Mouse (Mus musculus) kidney, postnatal 0 days (tissue): ENCODE data around the gene Cstb. TPM values are rescaled to one million over a fixed set of nuclear protein-coding genes. Genes with fewer than 3 reads are reported as not detected.
A peak's percentile ranks its signal among the peaks of the same experiment; 100 is the strongest.

Source experiments
- ATAC-seq: fragments of 200-750 bp; cut with Nextera tagmentation; replicated peaks from 2 replicates; pipeline ENCODE4 v1.8.0; 2017; ENCODE audit warnings: low read depth, moderate number of reproducible peaks, moderate TSS enrichment, moderate library complexity; ENCODE audit not compliant: low FRiP score
- DNase-seq: peaks from one replicate; pipeline ENCODE4 v3.0.0-alpha.2; 2016; ENCODE audit warnings: low spot score
- H3K27ac ChIP-seq: fragments of 300-500 bp; sonication (generic); 2 replicates; pipeline ENCODE4 v1.5.1; 2014; ENCODE audit warnings: mild to moderate bottlenecking
- H3K27me3 ChIP-seq: fragments of 300-500 bp; sonication (generic); 2 replicates; pipeline ENCODE4 v1.6.1; 2014; ENCODE audit warnings: low read length, mixed read lengths; ENCODE audit not compliant: insufficient read depth
- H3K36me3 ChIP-seq: fragments of 300-500 bp; sonication (generic); 2 replicates; pipeline ENCODE4 v1.6.1; 2014; ENCODE audit warnings: low read length, mixed read lengths; ENCODE audit not compliant: insufficient read depth
- H3K4me1 ChIP-seq: fragments of 300-500 bp; sonication (generic); replicated peaks from 2 replicates; pipeline ENCODE4 v1.6.1; 2014; ENCODE audit warnings: antibody characterized with exemption, low read length, mixed read lengths; ENCODE audit not compliant: insufficient read depth
- H3K4me2 ChIP-seq: fragments of 300-500 bp; sonication (generic); 2 replicates; pipeline ENCODE4 v1.6.1; 2014; ENCODE audit warnings: mild to moderate bottlenecking, low read length, moderate library complexity, mixed read lengths
- H3K4me3 ChIP-seq: fragments of 300-500 bp; sonication (generic); replicated peaks from 2 replicates; pipeline ENCODE4 v1.5.1; 2014; ENCODE audit warnings: low read depth, low read length
- H3K9ac ChIP-seq: fragments of 300-500 bp; sonication (generic); 2 replicates; pipeline ENCODE4 v1.6.1; 2014; ENCODE audit warnings: low read depth, low read length
- H3K9me3 ChIP-seq: fragments of 300-500 bp; sonication (generic); replicated peaks from 2 replicates; pipeline ENCODE4 v1.6.1; 2016; ENCODE audit warnings: low read length, inconsistent platforms, mixed read lengths
- CTCF ChIP-seq: IDR thresholded peaks from 2 replicates; pipeline ENCODE4 v1.5.1; 2016; ENCODE audit warnings: antibody characterized with exemption, low read depth, mild to moderate bottlenecking, moderate library complexity
- WGBS: fragments of 180-500 bp; shearing (Covaris S2); extraction: QIAGEN DNeasy Blood & Tissue Kit; methylation state at CpG from one replicate; pipeline ENCODE4 v1.1.7; 2014; 5-methylcytosine and 5-hydroxymethylcytosine counted together
- polyA plus RNA-seq: library from polyadenylated mRNA; unstranded; fragments of >200 nt; fragmentation: Nextera tagmentation; extraction: Ambion mirVana; gene quantifications from 2 replicates; pipeline ENCODE4 v1.2.1, GENCODE M21; 2015

The Cstb gene
- polyA plus RNA-seq, 1 experiment from 2014 or later = 433 TPM

DNA sequence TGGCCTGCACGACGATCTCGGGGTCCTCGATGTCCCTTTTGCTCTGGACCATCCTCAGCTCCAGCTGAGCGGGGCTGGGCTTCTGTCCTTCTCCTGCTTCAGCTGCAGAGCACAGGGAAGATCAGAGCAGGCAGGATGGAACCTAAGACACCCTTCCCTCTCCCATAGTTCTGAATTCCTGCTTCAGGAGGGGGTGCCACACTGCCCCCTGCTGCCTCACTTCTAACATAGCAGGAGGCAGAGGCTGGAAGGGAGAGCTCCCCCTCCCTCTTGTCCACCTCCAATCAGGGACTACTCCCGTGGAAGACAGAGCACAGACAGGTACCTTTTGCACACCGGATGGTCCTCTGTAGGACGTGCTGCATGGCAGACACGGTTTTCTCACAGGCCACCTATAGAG lies 15.3 kb downstream of the Cstb start:
- 71% methylated on average over 9 of the region's 9 CpGs for WGBS
- Histone ChIP-seq H3K36me3 (peaks cover 29% of the 10 kb centered on the region; the same call in 1 of the 2 replicates), H3K27ac (no peak overlapping the region), H3K4me3 (no peak overlapping the region), H3K4me1 (no peaks in the 10 kb centered on the region), H3K27me3 (no peaks in the 10 kb centered on the region), H3K9ac (no peak overlapping the region), H3K9me3 (no peaks in the 10 kb centered on the region), H3K4me2 (no peak overlapping the region)
- peak; percentile 70 for TF ChIP-seq CTCF
- ATAC-seq = no peak
- peak; percentile 48 for DNase-seq

DNA sequence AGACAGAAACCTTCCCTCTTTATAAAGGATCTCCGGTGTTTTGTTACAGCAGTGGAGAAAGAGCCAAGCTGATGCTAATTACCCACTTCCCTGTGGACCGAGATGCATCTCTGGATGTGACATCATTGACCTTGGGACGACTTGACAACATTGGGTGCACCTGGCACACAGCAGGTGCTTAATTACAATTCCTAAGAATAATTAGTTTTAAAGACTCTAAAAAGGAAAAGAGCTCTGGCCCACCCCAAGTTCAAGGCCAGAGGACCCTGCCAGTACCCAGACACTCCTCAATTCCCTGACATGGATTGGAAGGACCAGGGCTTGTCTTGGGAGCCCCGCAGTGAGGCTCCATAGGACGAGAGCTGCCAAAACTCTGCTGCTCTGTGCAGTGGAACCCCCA lies 16.1 kb downstream of the Cstb start:
- Histone ChIP-seq H3K27ac (no peak overlapping the region), H3K9me3 (no peaks in the 10 kb centered on the region), H3K4me3 (no peak overlapping the region), H3K4me1 (no peaks in the 10 kb centered on the region), H3K9ac (no peak overlapping the region), H3K27me3 (no peaks in the 10 kb centered on the region), H3K4me2 (no peak overlapping the region), H3K36me3 (peaks cover 30% of the 10 kb centered on the region; the same call in 1 of the 2 replicates)
- WGBS = 90% methylated on average over 5 of the region's 5 CpGs
- DNase-seq (no peak), ATAC-seq (no peak)
- no peak for TF ChIP-seq CTCF

DNA sequence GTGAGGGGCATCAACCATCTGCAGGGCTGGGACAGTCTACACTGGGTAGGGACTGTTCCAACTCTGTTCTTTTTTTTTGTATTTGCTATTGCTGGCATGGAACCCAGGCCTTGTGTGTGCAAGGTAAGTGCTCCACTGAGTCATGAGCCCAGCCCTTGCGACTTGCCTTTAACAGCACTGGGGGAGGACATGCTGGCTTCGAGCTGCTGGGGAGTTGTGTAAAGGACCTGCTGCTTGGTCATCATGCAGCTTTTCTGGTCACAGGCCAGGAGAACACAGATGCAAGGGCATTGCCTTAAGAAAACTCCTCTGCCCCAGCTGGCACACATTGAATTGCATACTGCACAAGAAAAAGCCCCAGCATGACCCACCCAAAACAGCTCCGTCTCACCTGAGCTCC lies 16.8 kb downstream of the Cstb start:
- no peak for TF ChIP-seq CTCF
- Histone ChIP-seq H3K27me3 (no peaks in the 10 kb centered on the region), H3K4me2 (no peak overlapping the region), H3K27ac (no peak overlapping the region), H3K4me1 (no peaks in the 10 kb centered on the region), H3K9me3 (no peaks in the 10 kb centered on the region), H3K4me3 (no peak overlapping the region), H3K36me3 (peaks cover 37% of the 10 kb centered on the region; the same call in 1 of the 2 replicates), H3K9ac (no peak overlapping the region)
- 94% methylated on average over 3 of the region's 3 CpGs for WGBS
- ATAC-seq (no peak), DNase-seq (no peak)

DNA sequence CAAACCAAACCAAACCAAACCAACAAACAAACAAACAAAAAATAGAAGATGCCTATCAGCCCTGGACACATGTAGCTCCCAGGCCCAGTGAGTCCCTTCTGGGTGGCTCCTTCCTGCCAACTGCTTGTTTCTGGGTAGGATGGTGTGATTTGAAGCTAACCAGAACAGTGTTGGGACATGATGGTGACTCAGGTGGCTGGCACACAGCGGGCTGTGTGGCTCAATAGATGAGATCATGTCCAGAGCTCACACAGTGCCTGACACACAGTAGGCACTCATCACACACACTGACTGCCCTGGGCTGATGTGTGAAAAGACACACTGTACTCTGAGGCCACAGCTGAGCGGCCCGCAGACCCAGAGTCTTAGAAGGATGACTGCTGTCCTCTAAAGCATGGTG lies 20.7 kb downstream of the Cstb start:
- H3K9me3 ChIP-seq = no peaks in the 10 kb centered on the region
- H3K27ac ChIP-seq = no peak overlapping the region
- no peaks in the 10 kb centered on the region for H3K27me3 ChIP-seq
- no peak overlapping the region for H3K4me2 ChIP-seq
- peaks cover 51% of the 10 kb centered on the region for H3K36me3 ChIP-seq
- no peak overlapping the region for H3K9ac ChIP-seq
- no peak for ATAC-seq
- H3K4me1 ChIP-seq = no peaks in the 10 kb centered on the region
- 90% methylated on average over 3 of the region's 3 CpGs for WGBS
- TF ChIP-seq CTCF = no peak
- DNase-seq = no peak
- H3K4me3 ChIP-seq = no peak overlapping the region

DNA sequence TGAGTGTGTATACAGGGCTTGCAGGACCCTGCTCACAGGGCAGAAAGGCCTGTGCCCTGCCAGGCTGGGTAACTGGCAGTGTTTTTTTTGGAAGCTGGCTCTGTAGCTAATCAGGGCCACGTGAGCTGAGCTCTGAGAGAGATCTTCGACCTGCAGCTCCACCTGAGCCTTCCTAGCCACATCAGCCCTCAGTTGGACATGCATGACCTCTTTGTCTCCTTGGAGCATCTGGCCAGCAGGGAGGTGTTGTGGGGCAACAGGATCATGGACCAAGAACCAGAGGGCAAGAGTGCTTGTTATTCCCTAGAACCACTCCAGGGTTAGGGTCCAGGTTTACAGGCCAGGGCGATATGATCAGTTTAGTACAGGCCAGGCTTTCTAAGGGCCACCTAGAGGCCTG lies 21.9 kb downstream of the Cstb start:
- no peaks in the 10 kb centered on the region for H3K4me1 ChIP-seq

DNA sequence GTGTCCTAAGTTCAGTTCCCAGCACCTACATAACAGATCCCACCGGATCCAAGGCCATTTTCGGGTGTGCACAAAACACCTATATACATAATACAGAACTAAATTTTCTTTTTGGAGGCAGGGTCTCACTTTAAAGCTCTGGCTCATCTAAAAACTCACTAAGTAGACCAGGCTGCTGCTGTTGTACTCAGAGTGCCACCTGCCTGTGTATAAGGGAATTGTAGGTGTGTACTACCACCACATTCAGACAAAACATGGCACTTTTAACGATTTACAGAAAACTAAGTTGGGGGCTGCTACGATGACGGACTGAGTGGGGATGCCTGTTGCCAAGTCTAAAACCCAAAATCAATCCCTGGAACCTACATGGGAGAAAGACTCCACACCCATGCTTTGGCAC lies 25.3 kb downstream of the Cstb start:
- DNase-seq (no peak), ATAC-seq (no peak)
- H3K4me2 ChIP-seq = no peak overlapping the region
- H3K4me3 ChIP-seq = no peak overlapping the region
- H3K4me1 ChIP-seq = no peaks in the 10 kb centered on the region
- H3K9ac ChIP-seq = no peak overlapping the region
- H3K27me3 ChIP-seq = no peaks in the 10 kb centered on the region
- no peak overlapping the region for H3K27ac ChIP-seq
- WGBS = 89% methylated on average over 5 of the region's 5 CpGs
- peak; percentile 41 for TF ChIP-seq CTCF
- peaks cover 29% of the 10 kb centered on the region; the same call in 1 of the 2 replicates for H3K36me3 ChIP-seq
- H3K9me3 ChIP-seq = no peaks in the 10 kb centered on the region

More for the DNA sequence above, 21.9 kb downstream of the Cstb start:
- whole genome bisulfite sequencing = 79% methylated on average over 3 of the region's 3 CpGs
- no peak for TF ChIP-seq CTCF
- H3K27ac ChIP-seq = no peak overlapping the region
- peaks cover 47% of the 10 kb centered on the region for H3K36me3 ChIP-seq
- H3K27me3 ChIP-seq = no peaks in the 10 kb centered on the region
- no peak overlapping the region for H3K4me2 ChIP-seq
- H3K9me3 ChIP-seq = no peaks in the 10 kb centered on the region
- H3K4me3 ChIP-seq = no peak overlapping the region
- DNase-seq (no peak), ATAC-seq (no peak)
- H3K9ac ChIP-seq = no peak overlapping the region

DNA sequence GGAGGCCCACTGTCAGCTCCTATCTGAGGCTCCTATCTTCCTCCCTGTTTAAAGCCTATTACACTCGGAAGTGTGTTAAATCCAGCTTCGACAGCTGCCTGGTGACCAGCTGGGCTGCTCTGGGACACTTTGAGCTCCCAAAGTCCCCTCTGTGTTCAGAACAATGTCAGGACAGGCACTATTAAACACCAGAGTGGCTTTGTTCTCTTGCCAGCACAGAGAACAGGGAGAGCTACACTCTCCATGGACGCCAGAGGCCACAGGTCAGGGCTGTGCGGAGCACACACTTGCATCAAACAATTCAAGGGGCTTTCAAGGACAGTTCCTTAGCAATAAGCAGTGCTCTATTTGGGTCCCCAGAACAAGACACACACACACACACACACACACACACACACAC lies 27.2 kb downstream of the Cstb start:
- WGBS = 40% methylated on average over 4 of the region's 4 CpGs
- DNase-seq (no peak), ATAC-seq (no peak)
- Histone ChIP-seq H3K4me2 (no peak overlapping the region), H3K27me3 (no peaks in the 10 kb centered on the region), H3K36me3 (peaks cover 18% of the 10 kb centered on the region; the same call in 1 of the 2 replicates), H3K9me3 (no peaks in the 10 kb centered on the region), H3K9ac (no peak overlapping the region), H3K4me3 (no peak overlapping the region), H3K27ac (no peak overlapping the region), H3K4me1 (0 out of 2 replicates have a peak, but pooled peaks cover under 1% of the 10 kb centered on the region)
- no peak for TF ChIP-seq CTCF
